Mouse (Mus musculus): ENCODE data around the gene Cyp2t4. TPM values are rescaled to one million over a fixed set of nuclear protein-coding genes. Genes with fewer than 3 reads are reported as not detected.

Gene Cyp2t4
- polyA plus RNA-seq, 1 experiment from 2014 or later: 0.20 TPM

- peak; percentile 99 for TF ChIP-seq CTCF (IDR thresholded peaks at IDR 0.05; ENCODE audit: low read depth)
- Histone ChIP-seq H3K27me3 (ENCODE audit: insufficient read depth, low read length) (no peaks in the 10 kb centered on the region), H3K9ac (no peak overlapping the region), H3K9me3 (ENCODE audit: low read depth, low read length) (no peaks in the 10 kb centered on the region), H3K27ac (ENCODE audit: low read depth) (no peak overlapping the region), H3K36me3 (ENCODE audit: insufficient read depth) (peaks cover 73% of the 10 kb centered on the region), H3K4me3 (ENCODE audit: low read depth, low read length) (no peak overlapping the region), H3K4me1 (ENCODE audit: insufficient read depth) (peaks cover 12% of the 10 kb centered on the region), H3K4me2 (no peak overlapping the region)
- DNase-seq (peak; percentile 92), ATAC-seq (ENCODE audit: insufficient read depth) (peak; percentile 93)
- WGBS: 9% methylated on average over 8 of the region's 8 CpGs
Measured at GRCm38 (mm10) chr7:27159882-27160281, 6.4 kb downstream of the Cyp2t4 start.

DNA sequence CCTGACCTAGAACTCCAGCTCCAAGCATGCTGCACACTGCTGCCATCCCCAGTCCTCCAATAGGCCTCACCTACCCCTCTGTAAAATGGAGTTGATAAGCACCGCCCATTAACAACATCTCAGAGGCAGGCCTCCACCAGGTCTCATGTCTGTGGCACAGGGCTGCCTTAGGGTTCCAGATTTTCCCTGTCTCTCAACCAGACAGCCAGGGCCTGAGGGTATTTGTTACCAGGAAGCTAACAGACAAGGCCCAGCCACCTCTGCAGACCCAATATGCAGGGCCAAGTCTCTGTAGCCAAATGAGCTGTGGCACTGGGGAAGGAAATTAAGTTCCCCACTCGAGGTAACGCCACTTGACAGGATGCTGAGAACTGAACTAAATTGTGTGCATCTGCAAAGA lies 7.4 kb downstream of the Cyp2t4 start:
- Histone ChIP-seq H3K27me3 (ENCODE audit: insufficient read depth, low read length) (no peaks in the 10 kb centered on the region), H3K9ac (no peak overlapping the region), H3K4me2 (no peak overlapping the region), H3K9me3 (ENCODE audit: low read depth, low read length) (no peaks in the 10 kb centered on the region), H3K36me3 (ENCODE audit: insufficient read depth) (peaks cover 77% of the 10 kb centered on the region), H3K4me3 (ENCODE audit: low read depth, low read length) (no peak overlapping the region), H3K27ac (ENCODE audit: low read depth) (no peak overlapping the region), H3K4me1 (ENCODE audit: insufficient read depth) (peaks cover 18% of the 10 kb centered on the region)
- no peak for DNase-seq
- WGBS: 85% methylated on average over 3 of the region's 3 CpGs
- no peak for ATAC-seq (ENCODE audit: insufficient read depth)
- no peak for TF ChIP-seq CTCF (IDR thresholded peaks at IDR 0.05; ENCODE audit: low read depth)

DNA sequence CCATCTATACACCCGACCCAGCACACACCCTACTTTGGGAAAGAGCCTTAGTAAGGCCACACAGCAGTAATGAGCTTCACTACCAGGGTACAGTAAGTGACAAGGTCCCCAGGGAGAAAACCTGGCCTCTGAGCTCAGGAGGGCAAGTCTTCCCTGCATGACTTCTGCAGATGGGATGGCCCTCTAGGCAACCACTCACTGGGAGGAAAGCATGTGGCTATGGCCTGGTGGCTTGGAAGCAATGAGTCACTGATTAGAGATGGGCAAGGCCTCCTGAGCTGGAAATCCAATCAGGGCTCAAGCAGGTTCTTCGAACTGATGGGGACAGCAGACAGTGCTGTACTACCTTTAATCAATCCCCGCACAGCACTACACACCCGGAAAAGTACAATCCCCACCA lies 8.2 kb downstream of the Cyp2t4 start:
- no peak overlapping the region for H3K4me2 ChIP-seq
- no peak overlapping the region for H3K9ac ChIP-seq
- no peaks in the 10 kb centered on the region for H3K9me3 ChIP-seq (ENCODE audit: low read depth, low read length)
- H3K4me1 ChIP-seq (ENCODE audit: insufficient read depth): peaks cover 18% of the 10 kb centered on the region
- H3K27ac ChIP-seq (ENCODE audit: low read depth): no peak overlapping the region
- H3K27me3 ChIP-seq (ENCODE audit: insufficient read depth, low read length): no peaks in the 10 kb centered on the region
- 82% methylated on average over 4 of the region's 4 CpGs for WGBS
- no peak for TF ChIP-seq CTCF (IDR thresholded peaks at IDR 0.05; ENCODE audit: low read depth)
- DNase-seq (no peak), ATAC-seq (ENCODE audit: insufficient read depth) (no peak)
- H3K4me3 ChIP-seq (ENCODE audit: low read depth, low read length): no peak overlapping the region
- peaks cover 73% of the 10 kb centered on the region for H3K36me3 ChIP-seq (ENCODE audit: insufficient read depth)

GRCm38 (mm10) chr7:27162780-27163449 lies 9.4 kb downstream of the Cyp2t4 start:
- no peak overlapping the region; the same call in 1 of the 2 replicates for H3K27ac ChIP-seq (ENCODE audit: low read depth)
- no peaks in the 10 kb centered on the region for H3K9me3 ChIP-seq (ENCODE audit: low read depth, low read length)
- peak overlapping the region; percentile 85 for H3K9ac ChIP-seq
- no peak for TF ChIP-seq CTCF (IDR thresholded peaks at IDR 0.05; ENCODE audit: low read depth)
- H3K27me3 ChIP-seq (ENCODE audit: insufficient read depth, low read length): no peaks in the 10 kb centered on the region
- H3K4me1 ChIP-seq (ENCODE audit: insufficient read depth): peaks cover 18% of the 10 kb centered on the region
- peak overlapping the region; percentile 12; the same call in 1 of the 2 replicates for H3K4me3 ChIP-seq (ENCODE audit: low read depth, low read length)
- H3K4me2 ChIP-seq: peak overlapping the region; percentile 82
- no peak for ATAC-seq (ENCODE audit: insufficient read depth)
- H3K36me3 ChIP-seq (ENCODE audit: insufficient read depth): peaks cover 64% of the 10 kb centered on the region
- DNase-seq: no peak
- WGBS: 80% methylated on average over 5 of the region's 5 CpGs

DNA sequence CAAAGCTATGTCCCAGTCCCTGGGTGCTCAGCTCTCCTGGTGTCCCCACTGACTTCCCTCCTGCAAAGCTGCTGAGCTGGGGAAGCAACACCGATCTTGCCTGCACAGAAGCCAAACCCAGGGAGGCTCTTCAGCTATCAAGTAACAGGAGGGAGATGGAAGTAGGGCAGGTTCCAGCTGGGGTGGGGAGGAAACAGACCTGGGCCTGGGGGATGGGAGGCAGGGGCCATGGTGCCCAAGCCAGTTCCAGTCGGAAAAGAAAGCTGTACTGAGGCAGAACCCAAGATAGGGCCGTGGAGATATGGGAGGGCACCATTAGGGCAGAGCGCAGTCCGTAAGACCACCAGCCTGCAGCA lies 9.9 kb downstream of the Cyp2t4 start:
- H3K27ac ChIP-seq (ENCODE audit: low read depth): no peak overlapping the region; the same call in 1 of the 2 replicates
- H3K4me2 ChIP-seq: peak overlapping the region; percentile 82
- H3K9ac ChIP-seq: peak overlapping the region; percentile 85
- H3K36me3 ChIP-seq (ENCODE audit: insufficient read depth): peaks cover 59% of the 10 kb centered on the region
- WGBS: 64% methylated on average over 5 of the region's 5 CpGs
- H3K27me3 ChIP-seq (ENCODE audit: insufficient read depth, low read length): no peaks in the 10 kb centered on the region
- H3K4me1 ChIP-seq (ENCODE audit: insufficient read depth): peaks cover 18% of the 10 kb centered on the region
- no peak for DNase-seq
- no peaks in the 10 kb centered on the region for H3K9me3 ChIP-seq (ENCODE audit: low read depth, low read length)
- peak overlapping the region; percentile 12; the same call in 1 of the 2 replicates for H3K4me3 ChIP-seq (ENCODE audit: low read depth, low read length)
- ATAC-seq (ENCODE audit: insufficient read depth): no peak
- no peak for TF ChIP-seq CTCF (IDR thresholded peaks at IDR 0.05; ENCODE audit: low read depth)

- H3K9ac ChIP-seq: peak overlapping the region; percentile 85
- 75% methylated on average over 33 of the region's 33 CpGs for WGBS
- no peak overlapping the region for H3K27ac ChIP-seq (ENCODE audit: low read depth)
- peak overlapping the region; percentile 82 for H3K4me2 ChIP-seq
- peaks cover 18% of the 10 kb centered on the region for H3K4me1 ChIP-seq (ENCODE audit: insufficient read depth)
- DNase-seq (no peak), ATAC-seq (ENCODE audit: insufficient read depth) (no peak)
- H3K27me3 ChIP-seq (ENCODE audit: insufficient read depth, low read length): no peaks in the 10 kb centered on the region
- H3K36me3 ChIP-seq (ENCODE audit: insufficient read depth): peaks cover 50% of the 10 kb centered on the region
- peak overlapping the region; percentile 71 for H3K4me3 ChIP-seq (ENCODE audit: low read depth, low read length)
- TF ChIP-seq CTCF (IDR thresholded peaks at IDR 0.05; ENCODE audit: low read depth): no peak
- no peaks in the 10 kb centered on the region for H3K9me3 ChIP-seq (ENCODE audit: low read depth, low read length)
Measured at GRCm38 (mm10) chr7:27164112-27164947, 10.8 kb downstream of the Cyp2t4 start.

- DNase-seq (no peak), ATAC-seq (ENCODE audit: insufficient read depth) (no peak)
- Histone ChIP-seq H3K27ac (ENCODE audit: low read depth) (no peak overlapping the region), H3K4me3 (ENCODE audit: low read depth, low read length) (peak overlapping the region; percentile 71), H3K27me3 (ENCODE audit: insufficient read depth, low read length) (no peaks in the 10 kb centered on the region), H3K4me1 (ENCODE audit: insufficient read depth) (peaks cover 18% of the 10 kb centered on the region), H3K9ac (peak overlapping the region; percentile 85), H3K9me3 (ENCODE audit: low read depth, low read length) (no peaks in the 10 kb centered on the region), H3K36me3 (ENCODE audit: insufficient read depth) (peaks cover 45% of the 10 kb centered on the region), H3K4me2 (peak overlapping the region; percentile 82)
- no peak for TF ChIP-seq CTCF (IDR thresholded peaks at IDR 0.05; ENCODE audit: low read depth)
- WGBS: 63% methylated on average over 23 of the region's 23 CpGs
Measured at GRCm38 (mm10) chr7:27165007-27165655, 11.6 kb downstream of the Cyp2t4 start.

Measured in lung, embryonic 14.5 days (tissue).